Mouse (Mus musculus) intestine, postnatal 0 days (tissue): Measurements from ENCODE around the gene Psap. TPM values are rescaled to one million over a fixed set of nuclear protein-coding genes. Genes with fewer than 3 reads are reported as not detected.

Experiments used
- ATAC-seq: fragments of 200-750 bp; cut with Nextera tagmentation; 2 replicates; pipeline ENCODE4 v1.8.0; 2017; ENCODE audit warnings: mild to moderate bottlenecking, moderate TSS enrichment, moderate library complexity
- H3K27ac ChIP-seq: fragments of 300-500 bp; sonication (generic); 2 replicates; pipeline ENCODE4 v1.5.1; 2014; ENCODE audit warnings: mild to moderate bottlenecking, low read depth, low read length, moderate library complexity
- H3K27me3 ChIP-seq: fragments of 300-500 bp; sonication (generic); replicated peaks from 2 replicates; pipeline ENCODE4 v1.6.1; 2014; ENCODE audit warnings: low read length, mixed read lengths; ENCODE audit not compliant: control insufficient read depth, insufficient read depth
- H3K36me3 ChIP-seq: fragments of 300-500 bp; sonication (generic); 2 replicates; pipeline ENCODE4 v1.6.1; 2014; ENCODE audit warnings: mild to moderate bottlenecking, moderate library complexity; ENCODE audit not compliant: control insufficient read depth, insufficient read depth
- H3K4me1 ChIP-seq: fragments of 300-500 bp; sonication (generic); replicated peaks from 2 replicates; pipeline ENCODE4 v1.6.1; 2014; ENCODE audit warnings: antibody characterized with exemption, low read length, mixed read lengths; ENCODE audit not compliant: control insufficient read depth, insufficient read depth
- H3K4me2 ChIP-seq: fragments of 300-500 bp; sonication (generic); replicated peaks from 2 replicates; pipeline ENCODE4 v1.6.1; 2014; ENCODE audit warnings: low read depth, mild to moderate bottlenecking, moderate library complexity
- H3K4me3 ChIP-seq: fragments of 300-500 bp; sonication (generic); 2 replicates; pipeline ENCODE4 v1.5.1; 2014; ENCODE audit warnings: low read depth, low read length
- H3K9ac ChIP-seq: fragments of 300-500 bp; sonication (generic); 2 replicates; pipeline ENCODE4 v1.6.1; 2014; ENCODE audit warnings: mild to moderate bottlenecking, low read depth, low read length
- H3K9me3 ChIP-seq: fragments of 300-500 bp; sonication (generic); 2 replicates; pipeline ENCODE4 v1.6.1; 2016; ENCODE audit warnings: mixed run types; ENCODE audit not compliant: control insufficient read depth
- CTCF ChIP-seq: sonication (generic); IDR thresholded peaks from 2 replicates; pipeline ENCODE4 v1.5.1; 2016; ENCODE audit warnings: low read depth, mild to moderate bottlenecking, control low read depth, antibody characterized with exemption, moderate library complexity
- WGBS: fragments of 180-500 bp; shearing (Covaris S2); extraction: QIAGEN DNeasy Blood & Tissue Kit; methylation state at CpG from one replicate; pipeline ENCODE4 v1.1.7; 2014; 5-methylcytosine and 5-hydroxymethylcytosine counted together
- polyA plus RNA-seq: library from polyadenylated mRNA; unstranded; fragments of >200 nt; fragmentation: Nextera tagmentation; extraction: Ambion mirVana; gene quantifications from 2 replicates; pipeline ENCODE4 v1.2.1, GENCODE M21; 2015

Gene Psap
- polyA plus RNA-seq, 1 experiment from 2014 or later: 135 TPM

GRCm38 (mm10) chr10:60346701-60347405 is 69.4 kb downstream of the Psap start, which contains the start of gene Vsir:
TSS of gene Vsir (plus strand) at chr10:60346851.
- Histone ChIP-seq H3K4me2 (peak within 1 kb of the TSS; percentile 79), H3K27me3 (no peaks in the 10 kb centered on the region), H3K36me3 (no peaks in the 10 kb centered on the region), H3K9me3 (no peaks in the 10 kb centered on the region), H3K27ac (peak within 1 kb of the TSS; percentile 68; the same call in 1 of the 2 replicates), H3K9ac (peak within 1 kb of the TSS; percentile 56), H3K4me3 (peak within 1 kb of the TSS; percentile 51), H3K4me1 (peaks cover 22% of the 10 kb centered on the region)
- peak; percentile 72 for ATAC-seq
- 1% methylated on average over 37 of the region's 37 CpGs for WGBS
- peak; percentile 87 for TF ChIP-seq CTCF

- Histone ChIP-seq H3K27me3 (no peaks in the 10 kb centered on the region), H3K27ac (peak overlapping the region; percentile 10), H3K9me3 (no peaks in the 10 kb centered on the region), H3K4me1 (peaks cover 22% of the 10 kb centered on the region), H3K4me3 (peak overlapping the region; percentile 51), H3K4me2 (peak overlapping the region; percentile 79), H3K9ac (0 out of 2 replicates have a peak overlapping the region, but pooled peaks have one; percentile 2), H3K36me3 (no peaks in the 10 kb centered on the region; the same call in 1 of the 2 replicates)
- ATAC-seq: no peak
- WGBS: 39% methylated on average over 9 of the region's 9 CpGs
- no peak for TF ChIP-seq CTCF
Observed at GRCm38 (mm10) chr10:60347768-60348610, 70.6 kb downstream of the Psap start.

- Histone ChIP-seq H3K27me3 (no peaks in the 10 kb centered on the region), H3K36me3 (no peaks in the 10 kb centered on the region; the same call in 1 of the 2 replicates), H3K27ac (peak overlapping the region; percentile 10; the same call in 1 of the 2 replicates), H3K4me1 (peaks cover 22% of the 10 kb centered on the region), H3K9ac (0 out of 2 replicates have a peak overlapping the region, but pooled peaks have one; percentile 2), H3K9me3 (no peaks in the 10 kb centered on the region), H3K4me3 (no peak overlapping the region), H3K4me2 (peak overlapping the region; percentile 79)
- WGBS: 39% methylated on average over 6 of the region's 6 CpGs
- no peak for TF ChIP-seq CTCF
- no peak for ATAC-seq
Observed at GRCm38 (mm10) chr10:60349056-60349455, 71.6 kb downstream of the Psap start.

GRCm38 (mm10) chr10:60349644-60350043 is 72.2 kb downstream of the Psap start:
- H3K4me1 ChIP-seq: peaks cover 22% of the 10 kb centered on the region
- H3K27ac ChIP-seq: no peak overlapping the region
- no peak for ATAC-seq

GRCm38 (mm10) chr10:60350077-60350804 is 72.8 kb downstream of the Psap start:
- ATAC-seq: no peak
- Histone ChIP-seq H3K36me3 (no peaks in the 10 kb centered on the region; the same call in 1 of the 2 replicates), H3K27me3 (no peaks in the 10 kb centered on the region), H3K9me3 (no peaks in the 10 kb centered on the region), H3K4me1 (peaks cover 22% of the 10 kb centered on the region), H3K4me2 (peak overlapping the region; percentile 54), H3K9ac (no peak overlapping the region), H3K27ac (peak overlapping the region; percentile 46; the same call in 1 of the 2 replicates), H3K4me3 (peak overlapping the region; percentile 16; the same call in 1 of the 2 replicates)
- WGBS: 42% methylated on average over 5 of the region's 5 CpGs
- TF ChIP-seq CTCF: no peak

More at GRCm38 (mm10) chr10:60349644-60350043, 72.2 kb downstream of the Psap start:
- WGBS: 85% methylated on average over 5 of the region's 5 CpGs
- no peaks in the 10 kb centered on the region for H3K9me3 ChIP-seq
- no peak for TF ChIP-seq CTCF
- H3K4me3 ChIP-seq: no peak overlapping the region
- peak overlapping the region; percentile 79 for H3K4me2 ChIP-seq
- H3K9ac ChIP-seq: no peak overlapping the region
- H3K27me3 ChIP-seq: no peaks in the 10 kb centered on the region
- no peaks in the 10 kb centered on the region; the same call in 1 of the 2 replicates for H3K36me3 ChIP-seq
